Mouse (Mus musculus) stomach, postnatal 0 days (tissue): ENCODE measurements around the gene Magi2.

Experiments
- CTCF ChIP-seq: IDR thresholded peaks from 2 replicates; pipeline ENCODE4 v1.5.1; 2016; ENCODE audit warnings: antibody characterized with exemption, low read depth, mild to moderate bottlenecking, moderate library complexity
- EP300 ChIP-seq: optimal IDR thresholded peaks from 2 replicates; pipeline ENCODE3; 2016; ENCODE audit warnings: antibody characterized with exemption

- TF ChIP-seq CTCF (peak; percentile 73), EP300 (no peak)
These were observed 1243.6 kb downstream of the Magi2 start for GRCm38 (mm10) chr5:20470466-20470865.
